Mouse (Mus musculus): ENCODE data around the gene Skap2.

GRCm38 (mm10) chr6:51999157-51999478 lies 13.2 kb downstream of the Skap2 start:
- TF ChIP-seq CTCF (IDR thresholded peaks at IDR 0.05) (no peak), POLR2A (IDR thresholded peaks at IDR 0.05; ENCODE audit: insufficient read depth, low read depth, low read length) (no peak), EP300 (IDR thresholded peaks at IDR 0.05; ENCODE audit: insufficient read depth, low read depth, low read length) (no peak)

Data from heart, adult 2 months (tissue).